Mouse (Mus musculus) T-cell, adult 2 months (primary cell): ENCODE measurements around the gene Cd47.

Source experiments
- DNase-seq: peaks from one replicate; pipeline ENCODE4 v3.0.0; 2022; ENCODE audit warnings: low spot score

Cd47 gene

GRCm38 (mm10) chr16:49907356-49907755, 107.0 kb downstream of the Cd47 start:
- peak; percentile 16 for DNase-seq

- no peak for DNase-seq
Observed at GRCm38 (mm10) chr16:49909536-49909935, 109.2 kb downstream of the Cd47 start.

DNA sequence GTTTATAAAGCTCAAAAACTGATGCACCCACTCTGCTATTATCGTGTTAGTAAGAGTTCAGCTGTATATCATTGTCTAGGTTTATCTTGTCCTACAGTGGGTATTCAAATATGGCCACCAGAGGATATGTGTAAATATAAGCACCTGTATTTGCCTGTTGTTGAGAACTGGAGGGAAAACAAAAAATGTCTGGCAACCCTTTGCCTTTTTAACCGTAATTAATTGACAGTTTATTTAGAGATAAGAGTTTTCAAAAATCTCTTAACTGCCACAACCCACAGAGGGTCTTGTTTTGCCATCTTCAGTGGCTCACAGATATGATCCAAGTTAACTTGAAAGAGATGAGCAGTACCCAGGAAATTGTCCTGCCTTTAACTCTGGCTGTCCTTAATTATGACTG, 113.8 kb downstream of the Cd47 start:
- no peak for DNase-seq

DNA sequence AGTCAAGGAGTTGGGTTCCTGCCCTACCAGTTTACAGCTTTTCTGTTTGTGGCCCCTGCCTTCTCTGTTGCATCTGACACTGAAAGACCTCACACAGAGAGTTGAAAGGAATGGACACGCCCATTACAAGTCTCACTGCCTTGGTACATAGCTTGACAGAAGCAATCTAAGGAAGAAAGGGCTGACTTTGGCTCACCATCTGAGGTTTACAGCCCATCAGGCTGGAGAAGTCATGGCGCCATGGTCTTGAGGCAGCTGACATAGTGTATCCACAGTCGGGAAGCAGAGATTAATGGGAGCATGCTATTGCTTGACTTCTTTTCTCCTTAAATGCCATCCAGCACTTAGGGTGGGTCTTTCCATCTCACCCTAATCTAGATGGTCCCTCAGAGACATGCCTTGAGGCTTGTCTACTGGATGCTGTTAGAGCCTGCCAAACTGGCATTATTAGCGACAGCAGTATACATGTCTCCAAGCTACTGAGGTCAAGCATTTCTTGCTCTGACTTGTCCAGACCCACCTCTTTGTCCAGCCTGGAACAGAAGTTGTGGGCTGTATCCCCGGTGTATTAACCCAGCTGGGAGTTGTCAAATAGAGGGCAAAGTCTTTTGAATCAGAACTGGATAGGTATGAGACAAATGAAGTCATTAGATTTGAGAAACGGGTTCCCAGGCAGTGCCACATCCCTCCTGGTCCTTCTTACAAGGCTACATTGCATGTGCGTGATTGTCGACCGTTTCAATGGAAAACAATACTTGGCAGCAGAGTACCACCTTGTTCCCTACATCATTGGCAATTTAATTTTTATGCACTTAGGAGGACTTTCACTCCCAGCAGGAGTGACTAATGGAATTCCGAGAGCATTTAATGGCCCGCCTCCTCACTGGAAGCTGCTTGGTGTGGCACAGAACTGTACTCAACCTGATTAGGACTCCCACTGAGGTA, 115.5 kb downstream of the Cd47 start:
- DNase-seq, result no peak

- no peak for DNase-seq
Observed at GRCm38 (mm10) chr16:49920191-49920590, 119.9 kb downstream of the Cd47 start.

DNA sequence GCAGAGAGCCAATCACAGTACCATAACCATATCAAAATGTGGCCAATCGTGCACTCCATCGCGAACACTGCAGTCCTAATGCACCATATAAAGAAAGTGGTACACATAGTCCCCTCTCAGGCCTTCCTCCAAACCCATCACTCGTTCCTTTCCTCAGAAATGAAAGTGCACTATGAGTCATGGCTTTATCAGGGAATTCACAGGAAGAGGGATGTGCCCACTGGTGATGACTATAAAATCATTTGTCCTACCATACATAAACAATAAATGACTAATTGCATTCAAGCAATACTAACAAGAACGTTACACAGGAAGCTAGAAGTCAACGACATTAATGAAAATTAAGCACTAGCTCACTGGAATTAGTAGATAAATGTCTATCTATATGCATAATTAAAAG, 121.3 kb downstream of the Cd47 start:
- DNase-seq, result no peak

DNA sequence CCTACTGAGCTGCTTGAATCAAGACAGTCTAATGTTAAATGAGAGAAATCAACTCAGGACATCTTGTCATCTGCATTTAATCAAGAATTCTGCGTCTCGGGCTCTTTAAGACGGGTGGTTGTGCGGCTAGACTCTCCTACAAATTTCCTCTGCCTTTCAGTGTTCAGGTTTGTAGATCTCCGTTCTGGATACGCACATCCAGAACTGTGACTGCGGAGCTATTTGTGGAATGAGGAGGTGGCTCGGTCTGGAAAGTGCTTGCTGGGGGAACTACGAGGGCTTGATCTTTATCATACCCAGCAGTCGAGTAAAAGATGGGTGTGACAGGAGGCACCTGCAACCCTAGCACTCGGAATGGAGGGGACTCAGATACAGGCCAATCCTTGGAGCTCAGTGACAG, 121.8 kb downstream of the Cd47 start:
- no peak for DNase-seq

DNA sequence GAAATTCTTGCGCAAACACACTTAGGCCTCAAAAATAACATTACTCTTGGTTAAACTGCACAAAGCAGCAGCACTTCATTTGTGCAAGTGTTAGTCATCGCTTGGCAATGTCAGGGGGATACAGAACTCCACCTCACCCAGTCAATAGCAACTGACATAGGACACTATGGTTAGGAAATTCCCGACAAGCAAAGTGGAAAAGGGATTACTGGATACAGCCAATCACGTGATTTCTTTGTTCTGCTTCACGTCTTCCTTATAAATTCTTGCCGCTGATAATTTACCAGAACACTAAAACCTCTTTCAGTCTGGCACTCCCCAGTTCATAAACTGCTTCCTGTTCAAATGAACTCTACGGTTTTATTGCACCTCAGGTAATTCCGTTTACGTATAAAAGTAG, 123.4 kb downstream of the Cd47 start:
- DNase-seq, result no peak

GRCm38 (mm10) chr16:49924941-49925340, 124.6 kb downstream of the Cd47 start:
- DNase-seq, result no peak

DNA sequence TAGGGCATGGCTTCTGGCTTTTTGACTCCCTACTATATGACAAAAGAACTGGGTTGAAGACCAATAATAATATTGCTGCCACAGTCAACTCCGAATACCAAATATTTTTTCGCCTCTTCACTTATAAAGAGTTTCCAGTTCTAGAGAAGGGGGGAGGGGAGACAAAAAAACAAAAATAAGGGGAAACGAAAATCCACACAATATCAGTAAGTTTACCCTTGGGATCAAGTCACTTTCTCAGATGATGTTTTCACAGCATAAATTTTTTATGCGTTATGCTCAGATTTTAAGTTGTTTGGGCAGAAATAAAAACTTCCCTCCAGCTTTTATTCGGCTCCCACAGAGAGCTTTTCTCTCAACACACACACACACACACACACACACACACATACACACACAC, 132.9 kb downstream of the Cd47 start:
- DNase-seq, result no peak

- no peak for DNase-seq
Observed at GRCm38 (mm10) chr16:49936008-49936443, 135.7 kb downstream of the Cd47 start.

DNA sequence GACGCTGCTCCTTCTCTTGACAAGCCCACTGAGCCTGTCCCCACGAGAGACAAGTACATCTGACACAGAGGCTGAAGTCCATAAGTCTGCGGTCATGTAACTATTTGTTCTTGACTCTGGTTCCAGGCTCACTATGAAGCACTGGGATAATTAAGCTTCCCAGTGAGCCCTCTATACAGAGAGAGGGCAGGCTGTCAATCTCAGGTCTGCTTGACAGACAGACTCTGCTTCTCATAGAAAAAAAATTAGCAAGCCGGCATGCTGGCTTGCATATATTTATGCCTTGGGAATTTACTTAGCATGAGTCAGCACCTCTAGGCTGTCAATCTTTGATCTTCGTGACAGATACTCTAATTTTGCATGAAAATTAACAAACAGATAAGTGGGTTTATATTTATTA, 136.5 kb downstream of the Cd47 start:
- DNase-seq, result no peak

GRCm38 (mm10) chr16:49937218-49938165, 137.2 kb downstream of the Cd47 start:
- DNase-seq, result no peak

DNA sequence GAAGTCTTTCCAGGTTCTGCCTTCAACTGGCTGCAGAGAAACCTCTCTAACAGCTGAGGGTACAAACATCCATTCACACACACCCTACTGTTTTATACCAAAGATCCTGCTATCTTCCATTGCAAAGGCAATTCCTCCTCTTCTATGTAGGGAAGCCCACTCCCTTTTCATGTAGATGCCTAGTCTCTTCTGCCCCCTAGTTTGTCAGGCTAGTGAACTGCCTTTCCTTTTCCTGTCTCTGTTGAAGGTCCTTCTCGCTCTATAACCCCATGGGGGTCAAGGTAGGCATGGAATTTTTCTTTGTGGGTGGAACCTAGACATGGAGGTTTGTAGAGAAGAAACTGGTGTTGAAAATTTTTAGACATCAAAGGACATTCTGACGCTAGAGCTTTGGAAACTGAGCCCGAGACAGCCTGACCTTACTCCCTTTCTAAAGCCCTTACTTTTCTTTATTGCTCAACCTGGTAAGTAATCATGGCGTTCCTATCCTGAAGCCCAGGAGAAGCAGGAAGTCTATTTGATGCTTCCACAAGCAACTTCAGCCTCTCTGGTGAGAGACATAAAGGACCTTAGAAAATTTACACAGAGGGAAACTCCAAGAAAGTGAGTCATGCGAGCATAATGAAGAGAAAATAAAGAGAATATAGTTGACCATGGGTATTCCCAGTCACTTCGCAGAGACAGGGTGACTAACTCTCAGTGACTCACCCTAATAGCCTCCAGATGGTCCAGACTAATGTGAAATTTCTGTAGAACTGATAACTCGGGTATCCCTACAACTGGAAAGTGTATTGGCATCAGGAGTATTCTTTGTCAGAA, 138.4 kb downstream of the Cd47 start:
- no peak for DNase-seq

DNA sequence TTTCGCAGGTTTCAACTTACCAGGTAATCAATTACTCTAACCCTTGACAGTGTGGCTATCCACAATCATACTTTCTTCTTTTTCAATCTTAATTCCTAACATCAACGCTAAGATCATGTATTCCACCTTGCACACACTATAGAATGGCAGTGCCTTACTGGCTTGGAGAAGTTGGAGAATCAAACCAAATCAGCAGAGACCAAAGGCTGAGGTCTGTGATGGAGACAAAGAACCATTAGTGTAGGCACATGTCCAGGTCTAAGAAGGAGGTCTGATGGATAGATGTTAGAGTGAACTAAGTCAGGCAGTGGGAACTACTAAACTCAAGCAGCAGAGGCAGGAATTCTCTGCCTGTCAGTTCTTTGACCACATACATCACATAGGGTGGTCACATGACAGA, 139.0 kb downstream of the Cd47 start:
- no peak for DNase-seq

DNA sequence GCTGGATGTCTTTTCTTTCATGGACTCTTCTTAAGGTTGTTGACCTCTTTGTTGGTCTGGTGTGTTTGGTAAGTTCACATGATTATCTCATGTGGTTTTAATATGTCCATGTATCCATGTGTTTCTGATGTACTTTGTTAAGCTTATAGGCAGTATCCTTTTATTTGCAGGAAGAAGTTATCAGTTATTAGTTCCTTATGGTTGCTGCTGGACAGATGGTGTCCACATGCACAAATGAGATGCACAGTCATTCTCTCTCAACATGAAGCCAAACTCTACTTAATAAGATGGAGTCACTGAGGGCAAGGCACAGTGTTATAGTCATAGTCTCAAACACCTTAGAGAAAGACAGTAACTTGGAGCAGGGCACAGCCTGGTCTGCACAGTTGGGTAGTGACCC, 140.1 kb downstream of the Cd47 start:
- DNase-seq, result no peak

- no peak for DNase-seq
Observed at GRCm38 (mm10) chr16:49941031-49941430, 140.7 kb downstream of the Cd47 start.

DNA sequence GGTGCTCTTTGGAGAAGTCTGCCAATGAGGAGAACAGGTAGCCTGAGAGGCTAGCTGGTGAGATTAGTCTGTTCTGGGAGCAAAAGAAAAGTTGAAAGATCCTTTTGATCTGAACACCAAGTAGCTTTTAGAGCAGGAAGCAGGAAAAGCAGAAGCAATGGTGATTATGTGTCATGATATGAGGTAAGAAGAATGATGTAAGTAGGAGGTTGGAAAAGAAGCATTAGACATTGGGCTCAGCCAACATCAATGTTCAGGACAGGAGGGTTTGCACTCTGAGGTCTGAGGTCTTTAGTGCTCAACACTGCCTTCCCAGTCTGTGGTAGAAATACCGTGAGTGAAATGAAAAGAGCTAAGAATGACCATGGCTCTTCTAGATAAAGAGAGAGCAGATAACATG, 143.4 kb downstream of the Cd47 start:
- no peak for DNase-seq

DNA sequence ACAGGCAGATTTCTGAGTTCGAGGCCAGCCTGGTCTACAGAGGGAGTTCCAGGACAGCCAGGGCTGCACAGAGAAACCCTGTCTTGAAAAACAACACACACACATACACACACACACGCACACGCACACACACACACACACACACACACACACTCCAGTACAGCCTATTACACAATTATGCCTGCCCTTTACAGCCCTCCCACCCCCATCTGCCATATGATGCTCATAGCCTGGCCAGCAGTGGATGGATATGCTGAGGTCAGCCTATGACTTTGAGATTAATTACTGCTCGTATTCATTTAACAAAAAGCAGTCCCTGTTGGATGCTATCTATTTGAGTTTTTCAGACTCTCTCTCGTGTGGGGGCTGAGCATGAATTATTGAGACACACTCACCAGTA, 144.8 kb downstream of the Cd47 start:
- no peak for DNase-seq

DNA sequence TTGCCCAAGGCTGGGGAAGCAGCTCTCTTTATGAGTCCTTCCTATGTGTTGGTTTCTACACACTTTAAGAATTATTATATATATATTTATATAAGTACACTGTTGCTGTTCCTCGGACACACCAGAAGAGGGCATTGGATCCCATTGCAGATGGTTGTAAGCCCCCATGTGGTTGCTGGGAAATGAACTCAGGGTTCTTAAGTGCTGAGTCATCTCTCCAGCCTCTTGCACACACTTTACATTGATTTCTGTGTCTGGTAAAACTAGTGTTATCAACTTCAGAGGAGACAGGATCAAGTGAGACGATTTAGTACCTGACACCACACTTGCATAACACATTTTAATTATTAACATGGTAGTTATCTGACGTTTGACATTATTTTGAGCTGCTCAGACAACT, 146.7 kb downstream of the Cd47 start:
- DNase-seq, result no peak

- no peak for DNase-seq
Observed at GRCm38 (mm10) chr16:49947610-49948009, 147.3 kb downstream of the Cd47 start.

DNA sequence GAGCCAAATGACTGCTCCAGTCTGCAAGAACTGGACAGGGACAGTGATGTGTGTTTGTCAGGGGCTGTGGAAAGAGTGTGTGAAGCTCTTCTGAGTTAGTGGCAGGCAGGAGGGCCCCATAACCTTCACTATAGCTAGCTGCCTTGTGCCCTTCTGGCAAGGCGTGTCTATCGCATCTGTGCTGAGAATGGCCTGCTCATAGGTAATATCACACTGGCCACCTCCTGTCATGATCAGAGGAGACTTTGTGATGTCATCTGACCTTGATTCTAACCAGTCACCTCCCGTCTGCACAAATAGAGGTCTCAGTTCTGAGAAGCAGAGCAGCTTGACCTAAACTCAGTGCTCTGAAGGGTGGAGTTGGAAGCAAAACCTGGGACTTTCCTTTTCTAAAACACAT, 148.0 kb downstream of the Cd47 start:
- no peak for DNase-seq
